Comparison of ENCODE assay signal across 1 mouse cellular context in genomic region chr1:134559976-134560375, GRCm38 (mm10).
TF ChIP-seq lines count a peak whose summit lies in the region.

Kdm5b (plus strand) TSS chr1:134560171.

TF ChIP-seq in CH12.LX, 34 proteins besides CTCF, POLR2A, EP300 and RAD21 (continued from another document):
- peak; percentile 69; the same call in 1 of the 2 replicates for TF ChIP-seq UBTF (IDR thresholded peaks at IDR 0.05; ENCODE audit: low read depth, low read length)
- peak; percentile 69 for TF ChIP-seq HCFC1 (IDR thresholded peaks at IDR 0.05; ENCODE audit: low read depth, low read length)
- peak; percentile 77 for TF ChIP-seq MEF2A (IDR thresholded peaks at IDR 0.05; ENCODE audit: borderline replicate concordance, low read depth, low read length)
- no peak for TF ChIP-seq JUN (IDR thresholded peaks at IDR 0.05; ENCODE audit: insufficient read depth, low read depth, low read length)
- peak; percentile 96 for TF ChIP-seq KAT2A (IDR thresholded peaks at IDR 0.05; ENCODE audit: insufficient replicate concordance, low read length)
- TF ChIP-seq GABPA (IDR thresholded peaks at IDR 0.05; ENCODE audit: insufficient replicate concordance, low read depth, low read length) = no peak
- peak; percentile 81 for TF ChIP-seq CHD2 (IDR thresholded peaks at IDR 0.05; ENCODE audit: low read length)
- TF ChIP-seq USF1 (IDR thresholded peaks at IDR 0.05; ENCODE audit: low read depth, low read length) = no peak
- TF ChIP-seq SMC3 (IDR thresholded peaks at IDR 0.05; ENCODE audit: low read depth, low read length) = no peak
- TF ChIP-seq RCOR1 (conservative IDR thresholded peaks at IDR 0.05; ENCODE audit: low read depth, low read length) = no peak
- TF ChIP-seq JUND (conservative IDR thresholded peaks at IDR 0.05; ENCODE audit: low read depth, low read length) = no peak
- TF ChIP-seq SIN3A (IDR thresholded peaks at IDR 0.05; ENCODE audit: low read length) = peak; percentile 100
- TF ChIP-seq IRF4 (IDR thresholded peaks at IDR 0.05; ENCODE audit: low read depth, low read length) = peak; percentile 72
- peak; percentile 86 for TF ChIP-seq NELFE (IDR thresholded peaks at IDR 0.05; ENCODE audit: low read depth, low read length)
- TF ChIP-seq ETS1 (conservative IDR thresholded peaks at IDR 0.05; ENCODE audit: low read depth, low read length) = peak; percentile 63
- no peak for TF ChIP-seq MAFK (IDR thresholded peaks at IDR 0.05; ENCODE audit: insufficient replicate concordance, low read length)
- 0 out of 2 replicates have a peak, but pooled peaks have one; percentile 43 for TF ChIP-seq POLR2AphosphoS2 (IDR thresholded peaks at IDR 0.05; ENCODE audit: low read depth, low read length)
- no peak for TF ChIP-seq USF2 (conservative IDR thresholded peaks at IDR 0.05; ENCODE audit: low read depth, low read length)
- TF ChIP-seq ZC3H11A (IDR thresholded peaks at IDR 0.05; ENCODE audit: low read depth, low read length) = no peak
- TF ChIP-seq CHD1 (IDR thresholded peaks at IDR 0.05; ENCODE audit: low read depth, low read length) = no peak
- TF ChIP-seq BHLHE40 (IDR thresholded peaks at IDR 0.05; ENCODE audit: low read depth, low read length) = peak; percentile 60
